Mouse (Mus musculus): ENCODE data around the gene Vsig8.

Vsig8 gene

GRCm38 (mm10) chr1:172555638-172556037 lies at the start of gene Vsig8:
Gene Vsig8, plus strand, starts transcription at chr1:172555938.
- no peak for DNase-seq (ENCODE audit: low spot score)

- no peak for DNase-seq (ENCODE audit: low spot score)
Observed at GRCm38 (mm10) chr1:172507001-172507400, 48.7 kb upstream of the Vsig8 start.

GRCm38 (mm10) chr1:172507701-172508100 lies 48.0 kb upstream of the Vsig8 start:
- no peak for DNase-seq (ENCODE audit: low spot score)

- DNase-seq (ENCODE audit: low spot score), result no peak
Observed at GRCm38 (mm10) chr1:172508172-172508571, 47.6 kb upstream of the Vsig8 start.

- no peak for DNase-seq (ENCODE audit: low spot score)
Observed at GRCm38 (mm10) chr1:172509235-172509634, 46.5 kb upstream of the Vsig8 start.

- DNase-seq (ENCODE audit: low spot score), result no peak
Observed at GRCm38 (mm10) chr1:172509983-172510382, 45.8 kb upstream of the Vsig8 start.

GRCm38 (mm10) chr1:172510421-172510972 lies 45.2 kb upstream of the Vsig8 start:
- DNase-seq (ENCODE audit: low spot score), result no peak

GRCm38 (mm10) chr1:172512962-172513361 lies 42.8 kb upstream of the Vsig8 start:
- DNase-seq (ENCODE audit: low spot score), result no peak

GRCm38 (mm10) chr1:172513525-172514212 lies 42.1 kb upstream of the Vsig8 start:
- DNase-seq (ENCODE audit: low spot score), result peak; percentile 27

GRCm38 (mm10) chr1:172514213-172514529 lies 41.6 kb upstream of the Vsig8 start:
- DNase-seq (ENCODE audit: low spot score), result no peak

GRCm38 (mm10) chr1:172514551-172515268 lies 41.0 kb upstream of the Vsig8 start:
- no peak for DNase-seq (ENCODE audit: low spot score)

- no peak for DNase-seq (ENCODE audit: low spot score)
Observed at GRCm38 (mm10) chr1:172515396-172515795, 40.3 kb upstream of the Vsig8 start.

GRCm38 (mm10) chr1:172518013-172518412 lies 37.7 kb upstream of the Vsig8 start:
- no peak for DNase-seq (ENCODE audit: low spot score)

GRCm38 (mm10) chr1:172519644-172520043 lies 36.1 kb upstream of the Vsig8 start:
- DNase-seq (ENCODE audit: low spot score), result no peak

GRCm38 (mm10) chr1:172520576-172521440 lies 34.9 kb upstream of the Vsig8 start, which contains the start of gene Cfap45:
Gene Cfap45, plus strand, starts transcription at chr1:172520801.
- DNase-seq (ENCODE audit: low spot score), result peak; percentile 59

- no peak for DNase-seq (ENCODE audit: low spot score)
Observed at GRCm38 (mm10) chr1:172522524-172522923, 33.2 kb upstream of the Vsig8 start.

- no peak for DNase-seq (ENCODE audit: low spot score)
Observed at GRCm38 (mm10) chr1:172523699-172524101, 32.0 kb upstream of the Vsig8 start.

- DNase-seq (ENCODE audit: low spot score), result no peak
Observed at GRCm38 (mm10) chr1:172525027-172525764, 30.5 kb upstream of the Vsig8 start.

- DNase-seq (ENCODE audit: low spot score), result no peak
Observed at GRCm38 (mm10) chr1:172525971-172526370, 29.8 kb upstream of the Vsig8 start.

GRCm38 (mm10) chr1:172526380-172527081 lies 29.2 kb upstream of the Vsig8 start:
- DNase-seq (ENCODE audit: low spot score), result no peak

- DNase-seq (ENCODE audit: low spot score), result no peak
Observed at GRCm38 (mm10) chr1:172527431-172527830, 28.3 kb upstream of the Vsig8 start.
